Mouse (Mus musculus): ENCODE results near the gene Ift88. TPM values are rescaled to one million over a fixed set of nuclear protein-coding genes. Genes with fewer than 3 reads are reported as not detected.

The Ift88 gene
- total RNA-seq (2023) = 1 to 10 TPM; 1.6 to 3.1 TPM

GRCm38 (mm10) chr14:57423432-57424211 lies at the start of gene Ift88:
Gene Ift88 (plus strand): TSS chr14:57424062.

GRCm38 (mm10) chr14:57398065-57398757 lies 25.7 kb upstream of the Ift88 start, which contains the start of gene Cryl1:
Gene Cryl1 (minus strand): TSS chr14:57398529.

GRCm38 (mm10) chr14:57524671-57525387 lies 101.0 kb downstream of the Ift88 start, which contains the start of gene Il17d:
Gene Il17d (plus strand): TSS chr14:57524777.

Other genes starting within 250 kb of the Ift88 start
- 10 to 100 TPM; 21.3 to 26.4 TPM for gene Cryl1, start 25.5 kb upstream of the Ift88 start, total RNA-seq (2023)
- gene Il17d, start 100.7 kb downstream of the Ift88 start, total RNA-seq (2023) = not detected
- gene Eef1akmt1, start 147.6 kb downstream of the Ift88 start, total RNA-seq (2023) = 10 to 100 TPM; 14.5 to 15.5 TPM
- gene Xpo4, start 241.4 kb downstream of the Ift88 start, total RNA-seq (2023) = 10 to 100 TPM; 17.4 to 19.3 TPM

Measured in monocyte, adult 59 days (primary cell).